Mouse (Mus musculus): Measurements from ENCODE around the gene Zfp287. TPM values are rescaled to one million over a fixed set of nuclear protein-coding genes. Genes with fewer than 3 reads are reported as not detected.

Zfp287 gene
- polyA plus RNA-seq, 1 experiment from 2014 or later, result 7.9 TPM

GRCm38 (mm10) chr11:62706141-62706540 lies 25.6 kb downstream of the Zfp287 start:
- Histone ChIP-seq H3K36me3 (ENCODE audit: insufficient read depth) (no peaks in the 10 kb centered on the region), H3K27ac (ENCODE audit: low read depth) (no peak overlapping the region), H3K4me2 (no peak overlapping the region), H3K4me1 (ENCODE audit: insufficient read depth) (no peaks in the 10 kb centered on the region), H3K4me3 (ENCODE audit: low read depth, low read length) (no peak overlapping the region), H3K27me3 (ENCODE audit: insufficient read depth, low read length) (no peaks in the 10 kb centered on the region), H3K9me3 (ENCODE audit: low read depth, low read length) (no peaks in the 10 kb centered on the region), H3K9ac (no peak overlapping the region)
- TF ChIP-seq CTCF (IDR thresholded peaks at IDR 0.05; ENCODE audit: low read depth), result no peak
- ATAC-seq (ENCODE audit: insufficient read depth) (no peak), DNase-seq (no peak)
- WGBS, result 73% methylated on average over 2 of the region's 2 CpGs

- DNase-seq, result peak; percentile 5
- whole genome bisulfite sequencing, result 65% methylated on average over 1 of the region's 1 CpGs
These were observed 30.5 kb downstream of the Zfp287 start for GRCm38 (mm10) chr11:62701218-62701617.

GRCm38 (mm10) chr11:62699749-62700148 lies 32.0 kb downstream of the Zfp287 start:
- Histone ChIP-seq H3K9ac (no peak overlapping the region), H3K4me2 (no peak overlapping the region), H3K27ac (ENCODE audit: low read depth) (no peak overlapping the region), H3K9me3 (ENCODE audit: low read depth, low read length) (no peaks in the 10 kb centered on the region), H3K4me1 (ENCODE audit: insufficient read depth) (no peaks in the 10 kb centered on the region), H3K27me3 (ENCODE audit: insufficient read depth, low read length) (no peaks in the 10 kb centered on the region), H3K4me3 (ENCODE audit: low read depth, low read length) (no peak overlapping the region), H3K36me3 (ENCODE audit: insufficient read depth) (no peaks in the 10 kb centered on the region)
- ATAC-seq (ENCODE audit: insufficient read depth) (no peak), DNase-seq (peak; percentile 20)
- 65% methylated on average over 4 of the region's 4 CpGs for WGBS
- peak; percentile 28 for TF ChIP-seq CTCF (IDR thresholded peaks at IDR 0.05; ENCODE audit: low read depth)

More at GRCm38 (mm10) chr11:62701218-62701617, 30.5 kb downstream of the Zfp287 start:
- no peak overlapping the region for H3K27ac ChIP-seq (ENCODE audit: low read depth)
- no peak overlapping the region for H3K9ac ChIP-seq
- no peak for ATAC-seq (ENCODE audit: insufficient read depth)
- H3K36me3 ChIP-seq (ENCODE audit: insufficient read depth), result no peaks in the 10 kb centered on the region
- H3K9me3 ChIP-seq (ENCODE audit: low read depth, low read length), result no peaks in the 10 kb centered on the region
- no peaks in the 10 kb centered on the region for H3K4me1 ChIP-seq (ENCODE audit: insufficient read depth)
- no peak overlapping the region for H3K4me3 ChIP-seq (ENCODE audit: low read depth, low read length)
- H3K27me3 ChIP-seq (ENCODE audit: insufficient read depth, low read length), result no peaks in the 10 kb centered on the region
- TF ChIP-seq CTCF (IDR thresholded peaks at IDR 0.05; ENCODE audit: low read depth), result no peak
- H3K4me2 ChIP-seq, result no peak overlapping the region

- H3K27me3 ChIP-seq (ENCODE audit: insufficient read depth, low read length), result no peaks in the 10 kb centered on the region
- no peak overlapping the region for H3K9ac ChIP-seq
- no peaks in the 10 kb centered on the region for H3K36me3 ChIP-seq (ENCODE audit: insufficient read depth)
- no peak overlapping the region for H3K4me2 ChIP-seq
- H3K27ac ChIP-seq (ENCODE audit: low read depth), result no peak overlapping the region
- no peaks in the 10 kb centered on the region for H3K4me1 ChIP-seq (ENCODE audit: insufficient read depth)
- TF ChIP-seq CTCF (IDR thresholded peaks at IDR 0.05; ENCODE audit: low read depth), result no peak
- no peaks in the 10 kb centered on the region for H3K9me3 ChIP-seq (ENCODE audit: low read depth, low read length)
- WGBS, result 87% methylated on average over 8 of the region's 8 CpGs
- ATAC-seq (ENCODE audit: insufficient read depth) (no peak), DNase-seq (no peak)
- no peak overlapping the region for H3K4me3 ChIP-seq (ENCODE audit: low read depth, low read length)
These were observed 36.6 kb downstream of the Zfp287 start for GRCm38 (mm10) chr11:62695126-62695525.

- peak; percentile 80 for ATAC-seq (ENCODE audit: insufficient read depth)
- Histone ChIP-seq H3K4me1 (ENCODE audit: insufficient read depth) (no peaks in the 10 kb centered on the region), H3K36me3 (ENCODE audit: insufficient read depth) (no peaks in the 10 kb centered on the region), H3K27me3 (ENCODE audit: insufficient read depth, low read length) (no peaks in the 10 kb centered on the region), H3K4me3 (ENCODE audit: low read depth, low read length) (no peak overlapping the region), H3K9ac (no peak overlapping the region), H3K27ac (ENCODE audit: low read depth) (no peak overlapping the region), H3K9me3 (ENCODE audit: low read depth, low read length) (no peaks in the 10 kb centered on the region), H3K4me2 (no peak overlapping the region)
- DNase-seq, result peak; percentile 95
- WGBS, result 19% methylated on average over 9 of the region's 11 CpGs
- TF ChIP-seq CTCF (IDR thresholded peaks at IDR 0.05; ENCODE audit: low read depth), result peak; percentile 78
These were observed 38.2 kb downstream of the Zfp287 start for GRCm38 (mm10) chr11:62693299-62694184.

- Histone ChIP-seq H3K27ac (ENCODE audit: low read depth) (no peak overlapping the region), H3K36me3 (ENCODE audit: insufficient read depth) (no peaks in the 10 kb centered on the region), H3K4me1 (ENCODE audit: insufficient read depth) (no peaks in the 10 kb centered on the region), H3K9ac (no peak overlapping the region), H3K9me3 (ENCODE audit: low read depth, low read length) (no peaks in the 10 kb centered on the region), H3K4me2 (no peak overlapping the region), H3K27me3 (ENCODE audit: insufficient read depth, low read length) (no peaks in the 10 kb centered on the region), H3K4me3 (ENCODE audit: low read depth, low read length) (no peak overlapping the region)
- TF ChIP-seq CTCF (IDR thresholded peaks at IDR 0.05; ENCODE audit: low read depth), result no peak
- 86% methylated on average over 3 of the region's 3 CpGs for WGBS
- no peak for ATAC-seq (ENCODE audit: insufficient read depth)
- DNase-seq, result no peak
These were observed 40.1 kb downstream of the Zfp287 start for GRCm38 (mm10) chr11:62691592-62691991.

GRCm38 (mm10) chr11:62679954-62680353 lies 51.8 kb downstream of the Zfp287 start:
- no peak overlapping the region for H3K4me2 ChIP-seq
- no peak overlapping the region for H3K9ac ChIP-seq
- no peak for DNase-seq
- no peaks in the 10 kb centered on the region for H3K36me3 ChIP-seq (ENCODE audit: insufficient read depth)
- TF ChIP-seq CTCF (IDR thresholded peaks at IDR 0.05; ENCODE audit: low read depth), result no peak
- H3K4me3 ChIP-seq (ENCODE audit: low read depth, low read length), result no peak overlapping the region
- no peaks in the 10 kb centered on the region for H3K9me3 ChIP-seq (ENCODE audit: low read depth, low read length)
- H3K4me1 ChIP-seq (ENCODE audit: insufficient read depth), result no peaks in the 10 kb centered on the region
- H3K27ac ChIP-seq (ENCODE audit: low read depth), result no peak overlapping the region
- H3K27me3 ChIP-seq (ENCODE audit: insufficient read depth, low read length), result no peaks in the 10 kb centered on the region
- 66% methylated on average over 4 of the region's 4 CpGs for WGBS
- no peak for ATAC-seq (ENCODE audit: insufficient read depth)

Data from lung, embryonic 14.5 days (tissue).